Mouse (Mus musculus) neural tube, embryonic 12.5 days (tissue): ENCODE results near the gene Ephb1. TPM values are rescaled to one million over a fixed set of nuclear protein-coding genes. Genes with fewer than 3 reads are reported as not detected.

Experiments
- ATAC-seq: fragments of 200-750 bp; cut with Nextera tagmentation; 2 replicates; pipeline ENCODE4 v1.8.0; 2017; ENCODE audit warnings: low read depth, mild to moderate bottlenecking, moderate TSS enrichment, moderate library complexity; ENCODE audit not compliant: low FRiP score
- H3K27ac ChIP-seq: fragments of 300-500 bp; sonication (generic); 2 replicates; pipeline ENCODE4 v1.5.1; 2016
- H3K27me3 ChIP-seq: fragments of 300-500 bp; sonication (generic); replicated peaks from 2 replicates; pipeline ENCODE4 v1.6.1; 2016; ENCODE audit warnings: mild to moderate bottlenecking
- H3K36me3 ChIP-seq: fragments of 300-500 bp; sonication (generic); 2 replicates; pipeline ENCODE4 v1.6.1; 2016; ENCODE audit warnings: mild to moderate bottlenecking
- H3K4me1 ChIP-seq: fragments of 300-500 bp; sonication (generic); 2 replicates; pipeline ENCODE4 v1.6.1; 2016
- H3K4me2 ChIP-seq: fragments of 300-500 bp; sonication (generic); replicated peaks from 2 replicates; pipeline ENCODE4 v1.6.1; 2016; ENCODE audit warnings: mild to moderate bottlenecking
- H3K4me3 ChIP-seq: fragments of 300-500 bp; sonication (generic); 2 replicates; pipeline ENCODE4 v1.5.1; 2016
- H3K9ac ChIP-seq: fragments of 300-500 bp; sonication (generic); 2 replicates; pipeline ENCODE4 v1.6.1; 2016; ENCODE audit warnings: mild to moderate bottlenecking
- H3K9me3 ChIP-seq: fragments of 300-500 bp; sonication (generic); 2 replicates; pipeline ENCODE4 v1.6.1; 2016; ENCODE audit warnings: mild to moderate bottlenecking
- WGBS: fragments of 180-500 bp; shearing (Covaris S2); methylation state at CpG from one replicate; pipeline ENCODE4 v1.1.7; 2016; 5-methylcytosine and 5-hydroxymethylcytosine counted together
- polyA plus RNA-seq: library from polyadenylated mRNA; unstranded; fragments of >200 nt; fragmentation: Nextera tagmentation; extraction: Ambion mirVana; gene quantifications from 2 replicates; pipeline ENCODE4 v1.2.1, GENCODE M21; 2016

Ephb1 gene
- polyA plus RNA-seq, 1 experiment from 2014 or later: 21.2 TPM

DNA sequence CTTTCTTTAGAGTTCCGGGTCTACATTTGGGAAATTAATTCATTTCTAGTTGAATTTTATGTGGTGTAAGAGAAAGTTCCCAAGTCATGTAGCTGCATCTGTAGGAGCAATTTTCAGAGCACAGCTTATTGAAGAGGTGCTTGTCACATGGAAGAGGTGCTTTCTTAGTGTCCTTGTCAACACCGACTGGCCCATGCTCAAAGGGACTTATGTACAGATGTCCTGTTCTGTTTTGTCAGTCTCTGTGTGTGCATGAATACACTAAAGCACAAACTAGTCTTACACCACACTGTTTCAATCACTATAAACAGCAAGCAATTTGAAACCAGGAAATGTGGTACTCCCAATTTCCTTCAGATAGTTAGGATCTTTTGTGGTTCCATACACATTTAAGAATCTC, 13.3 kb upstream of the Ephb1 start:
- no peaks in the 10 kb centered on the region for H3K36me3 ChIP-seq
- H3K27me3 ChIP-seq: no peaks in the 10 kb centered on the region
- WGBS: 98% methylated on average over 2 of the region's 2 CpGs
- H3K4me3 ChIP-seq: no peak overlapping the region
- H3K9me3 ChIP-seq: no peaks in the 10 kb centered on the region
- H3K4me1 ChIP-seq: no peaks in the 10 kb centered on the region
- no peak overlapping the region for H3K4me2 ChIP-seq
- ATAC-seq: no peak
- no peak overlapping the region for H3K27ac ChIP-seq
- H3K9ac ChIP-seq: no peak overlapping the region

DNA sequence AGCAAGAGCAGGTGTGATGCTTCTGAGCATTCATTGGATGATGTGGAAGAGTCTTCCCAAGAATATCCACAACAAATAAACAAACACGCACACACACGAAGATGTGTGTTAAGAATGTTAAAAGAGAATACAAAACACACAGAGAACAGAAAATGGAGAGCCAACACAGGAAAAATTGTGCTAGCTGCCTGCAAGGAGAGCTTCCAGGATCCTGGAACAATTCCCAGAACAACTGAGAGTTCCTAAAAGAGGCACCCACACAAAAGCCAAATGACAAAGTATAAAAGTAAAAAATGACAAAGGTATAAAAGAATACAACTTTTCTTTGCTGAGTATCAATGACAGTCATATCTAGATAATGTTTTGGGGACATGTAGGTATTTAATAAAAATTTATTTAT, 11.0 kb upstream of the Ephb1 start:
- H3K4me1 ChIP-seq: no peaks in the 10 kb centered on the region
- H3K27ac ChIP-seq: no peak overlapping the region
- WGBS: 93% methylated on average over 2 of the region's 2 CpGs
- no peaks in the 10 kb centered on the region for H3K27me3 ChIP-seq
- H3K4me2 ChIP-seq: no peak overlapping the region
- no peak overlapping the region for H3K9ac ChIP-seq
- no peak for ATAC-seq
- H3K9me3 ChIP-seq: no peaks in the 10 kb centered on the region
- no peaks in the 10 kb centered on the region for H3K36me3 ChIP-seq
- H3K4me3 ChIP-seq: no peak overlapping the region

DNA sequence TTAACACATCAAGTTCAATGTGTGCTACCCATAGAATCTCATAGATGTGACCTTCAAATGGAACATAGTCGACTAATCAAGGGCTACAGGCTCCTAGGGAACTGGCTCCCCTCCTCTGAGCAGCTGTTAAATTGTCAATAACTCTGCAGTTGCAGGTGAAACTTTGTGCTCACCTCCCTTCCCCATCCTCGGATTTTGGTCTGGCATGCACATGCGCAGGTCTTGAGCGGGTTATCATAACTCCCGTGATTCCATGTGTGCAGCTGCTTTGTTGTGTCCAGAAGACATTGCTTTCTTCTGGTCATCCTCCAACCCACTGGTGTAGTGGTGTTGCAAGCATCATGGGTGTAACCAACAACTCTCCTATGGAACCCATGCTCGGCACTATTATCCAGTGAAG, 4.8 kb upstream of the Ephb1 start:
- ATAC-seq: no peak
- Histone ChIP-seq H3K4me3 (no peak overlapping the region), H3K36me3 (no peaks in the 10 kb centered on the region), H3K4me1 (peaks cover under 1% of the 10 kb centered on the region; the same call in 1 of the 2 replicates), H3K27me3 (peaks cover 16% of the 10 kb centered on the region; the same call in 1 of the 2 replicates), H3K9ac (no peak overlapping the region), H3K4me2 (no peak overlapping the region), H3K27ac (no peak overlapping the region), H3K9me3 (no peaks in the 10 kb centered on the region)
- WGBS: 95% methylated on average over 6 of the region's 6 CpGs

DNA sequence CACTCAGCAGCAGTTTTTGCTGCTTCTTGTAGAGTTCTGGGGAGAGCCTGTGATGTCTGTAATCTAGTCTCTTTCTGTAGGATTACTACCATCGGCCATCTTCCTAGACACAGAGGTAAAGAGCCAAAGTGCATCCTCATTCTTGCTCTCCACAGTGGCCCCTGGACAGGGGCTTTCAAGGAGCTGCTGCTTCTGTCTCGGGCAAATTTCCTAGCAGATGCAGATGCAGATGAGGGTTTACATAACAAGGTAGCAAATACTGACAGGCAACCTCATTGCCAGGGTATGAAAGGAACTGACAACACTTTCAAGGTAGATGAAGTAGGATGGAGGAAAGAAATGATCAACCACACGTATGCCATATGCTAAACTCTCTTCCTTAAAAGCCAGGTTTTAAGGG, 4.2 kb upstream of the Ephb1 start:
- Histone ChIP-seq H3K9me3 (no peaks in the 10 kb centered on the region), H3K27ac (no peak overlapping the region), H3K36me3 (no peaks in the 10 kb centered on the region), H3K4me2 (no peak overlapping the region), H3K27me3 (peaks cover 16% of the 10 kb centered on the region; the same call in 1 of the 2 replicates), H3K4me1 (peaks cover 6% of the 10 kb centered on the region; the same call in 1 of the 2 replicates), H3K9ac (no peak overlapping the region), H3K4me3 (no peak overlapping the region)
- 82% methylated on average over 3 of the region's 3 CpGs for WGBS
- no peak for ATAC-seq

DNA sequence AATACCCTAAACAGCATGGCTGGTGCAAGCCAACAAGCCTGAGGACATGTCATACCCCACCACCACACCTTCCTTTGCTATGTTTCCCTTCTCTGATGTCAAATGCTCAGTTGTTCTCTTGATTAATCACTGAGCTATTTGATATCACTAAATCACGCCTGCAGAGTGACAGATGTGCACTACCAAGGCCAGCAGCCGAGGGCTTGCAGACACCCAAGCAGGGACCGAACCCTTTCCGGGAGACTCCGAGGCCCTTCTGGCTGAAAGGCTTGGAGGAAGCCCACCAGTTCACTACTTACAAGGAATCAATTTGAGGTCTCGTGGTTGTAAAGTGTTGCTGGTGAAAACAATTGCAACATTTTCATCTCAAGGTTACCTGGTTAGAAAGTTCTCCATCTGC, 3.5 kb upstream of the Ephb1 start:
- Histone ChIP-seq H3K27me3 (peaks cover 18% of the 10 kb centered on the region), H3K4me3 (no peak overlapping the region), H3K4me1 (peaks cover 13% of the 10 kb centered on the region), H3K9me3 (no peaks in the 10 kb centered on the region), H3K27ac (no peak overlapping the region), H3K4me2 (no peak overlapping the region), H3K9ac (no peak overlapping the region), H3K36me3 (no peaks in the 10 kb centered on the region)
- ATAC-seq: no peak
- WGBS: 86% methylated on average over 6 of the region's 6 CpGs

DNA sequence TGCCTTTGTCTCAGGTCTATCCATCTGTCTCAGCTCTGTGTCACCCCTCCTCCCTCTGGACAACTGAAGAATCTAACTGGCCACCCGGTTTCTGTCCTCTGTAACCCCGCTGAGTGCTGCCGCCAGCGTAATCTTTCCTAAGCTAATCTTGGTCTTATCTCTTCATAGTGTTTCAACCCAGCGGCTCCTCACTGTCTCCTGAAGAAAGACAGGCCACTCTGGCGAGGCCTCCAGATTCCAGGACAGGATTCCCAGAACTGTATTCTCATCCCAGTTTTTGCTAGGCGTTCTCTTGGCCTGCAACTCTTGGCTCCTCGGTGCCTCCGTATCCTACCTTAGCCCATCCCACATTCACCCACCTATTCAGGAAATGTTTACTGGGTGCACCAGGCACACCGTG, 2.0 kb upstream of the Ephb1 start:
- H3K9me3 ChIP-seq: no peaks in the 10 kb centered on the region
- WGBS: 86% methylated on average over 10 of the region's 10 CpGs
- peaks cover 33% of the 10 kb centered on the region for H3K27me3 ChIP-seq
- no peaks in the 10 kb centered on the region for H3K36me3 ChIP-seq
- no peak overlapping the region for H3K27ac ChIP-seq
- peaks cover 23% of the 10 kb centered on the region for H3K4me1 ChIP-seq
- no peak overlapping the region for H3K4me2 ChIP-seq
- ATAC-seq: no peak
- no peak overlapping the region for H3K4me3 ChIP-seq
- H3K9ac ChIP-seq: no peak overlapping the region

DNA sequence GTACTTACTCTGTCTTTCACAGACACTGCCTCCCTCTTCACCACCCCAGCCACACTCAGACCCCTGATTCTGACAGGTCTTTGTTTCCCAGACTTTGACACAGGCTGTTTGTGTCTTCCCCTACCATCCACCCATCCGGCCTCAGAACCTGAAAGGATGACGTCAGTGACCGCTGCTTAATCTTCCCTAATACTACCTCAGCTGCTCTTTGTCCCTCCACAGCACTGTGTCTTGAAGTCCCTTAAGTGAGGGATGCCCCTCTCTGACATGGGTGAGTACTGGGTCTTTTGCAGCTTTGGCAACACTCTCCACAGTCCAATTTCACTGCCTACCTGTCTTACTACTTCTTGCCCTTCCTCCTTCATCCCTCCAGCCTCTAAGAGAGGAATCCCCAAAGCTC, 1.2 kb upstream of the Ephb1 start:
- Histone ChIP-seq H3K36me3 (no peaks in the 10 kb centered on the region), H3K9me3 (no peaks in the 10 kb centered on the region), H3K4me3 (no peak overlapping the region), H3K4me1 (peaks cover 23% of the 10 kb centered on the region), H3K4me2 (no peak overlapping the region), H3K27me3 (peaks cover 41% of the 10 kb centered on the region), H3K27ac (no peak overlapping the region), H3K9ac (no peak overlapping the region)
- ATAC-seq: no peak
- WGBS: 73% methylated on average over 3 of the region's 3 CpGs

DNA sequence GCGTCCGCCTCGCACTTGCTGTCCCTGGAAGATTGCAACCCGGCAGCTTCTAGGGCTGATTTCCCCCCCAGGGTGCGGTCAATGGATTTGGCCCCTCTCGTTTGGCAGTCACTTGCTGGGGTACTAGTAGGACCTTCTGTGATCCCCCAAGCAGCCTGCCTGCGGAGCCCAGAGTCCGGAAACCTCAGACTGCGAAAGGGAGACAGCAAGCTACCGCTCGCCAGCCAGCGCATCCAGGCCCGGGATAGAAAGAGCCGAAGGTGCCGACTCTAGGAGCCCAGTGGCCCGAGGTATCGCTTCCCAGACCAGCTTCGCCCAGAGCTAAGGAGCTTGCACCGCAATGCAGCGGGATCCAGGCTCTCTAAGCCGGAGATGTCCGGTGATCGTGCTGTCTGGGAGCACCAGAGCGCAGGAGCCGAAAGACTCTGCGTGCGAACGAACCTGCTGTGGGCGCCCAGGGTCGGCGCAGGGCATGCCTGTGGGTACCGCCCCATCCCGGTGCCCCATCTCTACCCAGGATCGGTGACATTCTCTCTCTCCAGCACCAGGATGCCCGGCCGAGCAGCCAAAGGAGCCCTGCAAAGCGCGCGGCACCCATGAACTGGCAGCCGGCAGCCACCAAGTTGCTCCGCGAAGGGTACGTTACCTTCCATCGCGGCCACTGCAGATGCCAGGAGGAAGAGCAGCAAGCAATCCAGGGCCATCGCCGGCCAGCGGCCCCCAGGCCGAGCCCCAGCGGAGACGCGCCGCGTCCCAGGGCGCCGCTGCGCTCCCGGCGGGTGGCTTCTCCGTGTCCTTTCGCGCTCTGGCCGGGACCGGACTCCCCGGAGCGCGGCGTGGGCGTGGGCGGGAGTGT, 629 bp downstream of the Ephb1 start:
- under 1% methylated on average over 70 of the region's 70 CpGs for WGBS
- Histone ChIP-seq H3K27me3 (peaks cover 55% of the 10 kb centered on the region), H3K9me3 (no peaks in the 10 kb centered on the region), H3K4me2 (peak overlapping the region; percentile 99), H3K4me1 (peaks cover 23% of the 10 kb centered on the region), H3K36me3 (no peaks in the 10 kb centered on the region), H3K27ac (no peak overlapping the region), H3K4me3 (peak overlapping the region; percentile 70), H3K9ac (peak overlapping the region; percentile 87)
- ATAC-seq: peak; percentile 35; the same call in 1 of the 2 replicates

DNA sequence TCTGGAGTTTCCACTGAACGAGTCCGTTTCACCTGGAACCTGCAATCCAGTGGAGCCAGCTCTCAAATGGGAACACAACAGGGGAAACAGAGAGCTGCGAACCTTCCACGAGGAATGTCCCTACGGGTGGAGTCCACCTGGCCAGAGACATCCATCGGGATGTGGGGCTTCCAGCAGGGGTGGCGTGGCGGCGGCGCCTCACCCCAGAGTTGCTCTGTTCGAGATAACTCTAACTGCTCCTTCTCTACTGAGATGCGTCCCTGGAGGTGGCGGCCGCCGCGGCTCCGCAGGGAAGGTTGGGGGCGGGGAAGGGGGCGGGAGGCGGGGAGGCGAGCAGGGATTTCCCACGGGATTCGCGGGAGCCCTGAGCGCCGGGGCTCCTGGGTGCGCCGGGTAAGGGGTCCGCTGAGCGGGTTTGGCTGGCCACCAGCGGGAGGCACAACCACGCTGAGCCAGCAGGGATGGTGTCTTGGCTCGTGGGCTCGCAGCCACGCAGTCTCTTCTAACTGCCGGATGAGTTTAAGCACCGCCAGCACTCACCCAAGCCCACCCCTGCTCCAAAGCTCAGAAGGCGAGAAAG, 1.3 kb downstream of the Ephb1 start:
- Histone ChIP-seq H3K4me2 (peak overlapping the region; percentile 99), H3K9me3 (no peaks in the 10 kb centered on the region), H3K9ac (peak overlapping the region; percentile 87), H3K27me3 (peaks cover 61% of the 10 kb centered on the region), H3K4me1 (peaks cover 23% of the 10 kb centered on the region), H3K4me3 (peak overlapping the region; percentile 70), H3K27ac (no peak overlapping the region), H3K36me3 (no peaks in the 10 kb centered on the region)
- no peak for ATAC-seq
- under 1% methylated on average over 38 of the region's 38 CpGs for WGBS

DNA sequence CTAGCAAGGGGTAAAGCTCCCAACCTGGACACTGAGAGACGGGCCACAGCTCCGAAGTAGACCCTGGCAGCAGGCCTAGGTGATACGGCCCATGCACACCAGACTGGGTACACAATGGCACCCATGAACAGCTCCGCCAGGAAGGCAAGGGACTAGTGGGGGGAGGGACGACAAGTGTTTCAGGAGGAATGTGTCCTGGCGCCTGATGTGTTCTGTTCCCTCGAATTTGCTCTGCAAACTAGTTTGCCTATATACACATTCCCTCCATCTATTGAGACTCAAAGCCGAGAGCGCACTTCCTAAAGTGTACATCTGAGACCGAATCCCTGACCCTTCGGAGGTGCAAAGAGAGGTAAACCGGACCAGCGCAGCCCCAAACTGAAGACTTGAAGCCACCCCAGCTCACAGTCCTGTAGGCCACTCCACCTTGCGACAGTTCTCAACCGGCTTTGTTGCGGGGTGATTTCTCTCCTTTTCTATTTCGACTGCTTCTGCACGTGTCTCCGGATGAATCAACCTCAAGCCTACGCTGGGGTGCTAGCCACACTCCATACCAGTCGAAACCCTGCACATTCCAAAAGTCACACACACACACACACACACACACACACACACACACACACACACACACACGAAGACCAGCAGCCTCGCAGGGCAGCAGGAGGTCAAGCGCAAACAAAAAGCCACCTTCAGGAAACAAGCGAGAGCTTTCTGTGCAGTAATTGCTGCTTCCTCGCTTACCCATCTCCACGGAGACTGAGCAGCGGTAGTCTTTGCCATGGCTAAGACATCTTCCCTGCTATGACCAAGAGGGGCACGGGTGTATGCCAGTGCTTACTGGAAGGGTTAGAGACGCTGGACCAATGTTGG, 2.1 kb downstream of the Ephb1 start:
- Histone ChIP-seq H3K9me3 (no peaks in the 10 kb centered on the region), H3K4me2 (peak overlapping the region; percentile 99), H3K27me3 (peaks cover 66% of the 10 kb centered on the region), H3K4me1 (peaks cover 23% of the 10 kb centered on the region), H3K4me3 (peak overlapping the region; percentile 70), H3K36me3 (no peaks in the 10 kb centered on the region), H3K27ac (no peak overlapping the region), H3K9ac (peak overlapping the region; percentile 87)
- 3% methylated on average over 30 of the region's 30 CpGs for WGBS
- no peak for ATAC-seq

DNA sequence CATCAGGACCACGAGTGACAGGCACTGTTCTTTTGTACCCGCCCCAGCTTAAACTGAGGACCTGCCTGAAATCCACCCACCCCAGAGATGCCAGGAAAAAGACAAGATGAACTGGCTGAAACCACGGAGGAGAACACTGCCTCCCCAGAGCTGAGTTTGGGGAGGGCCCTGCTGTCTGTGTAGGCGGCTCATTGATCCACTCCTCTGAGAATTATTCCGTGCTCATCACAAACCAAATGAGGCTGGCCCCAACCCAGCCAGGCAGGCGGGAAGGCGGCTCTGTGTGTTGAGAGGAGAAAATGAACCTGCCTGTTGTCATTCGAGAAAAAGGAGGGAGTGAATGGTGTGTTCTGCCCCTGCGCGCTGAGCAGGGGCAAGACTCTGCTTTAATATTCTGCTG, 2.8 kb downstream of the Ephb1 start:
- Histone ChIP-seq H3K4me1 (peaks cover 23% of the 10 kb centered on the region), H3K27ac (no peak overlapping the region), H3K27me3 (peaks cover 64% of the 10 kb centered on the region), H3K4me3 (peak overlapping the region; percentile 70), H3K36me3 (no peaks in the 10 kb centered on the region), H3K9ac (peak overlapping the region; percentile 23; the same call in 1 of the 2 replicates), H3K9me3 (no peaks in the 10 kb centered on the region), H3K4me2 (peak overlapping the region; percentile 99)
- WGBS: 8% methylated on average over 10 of the region's 10 CpGs
- no peak for ATAC-seq

DNA sequence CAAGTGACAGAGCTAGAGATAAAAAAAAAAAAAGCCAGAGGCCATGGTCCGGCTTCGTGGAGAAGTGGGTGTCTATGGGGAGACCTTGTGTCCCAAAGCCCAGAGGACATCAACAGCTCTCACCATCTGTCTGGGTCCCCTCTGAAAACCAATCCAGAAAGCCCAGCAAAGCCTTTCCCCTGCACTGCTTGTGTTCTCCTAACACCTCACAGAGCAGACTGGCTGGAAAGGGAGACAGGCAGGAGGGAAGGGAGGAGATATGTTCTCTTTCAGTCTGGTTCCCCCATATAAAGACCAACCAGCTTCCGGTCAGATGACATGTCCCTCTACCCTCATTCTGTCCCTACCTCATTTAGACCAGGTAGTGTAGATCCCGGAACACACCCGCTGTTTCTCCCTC, 3.3 kb downstream of the Ephb1 start:
- Histone ChIP-seq H3K36me3 (no peaks in the 10 kb centered on the region), H3K4me2 (peak overlapping the region; percentile 99), H3K4me1 (peaks cover 23% of the 10 kb centered on the region), H3K27me3 (peaks cover 59% of the 10 kb centered on the region), H3K4me3 (no peak overlapping the region), H3K9me3 (no peaks in the 10 kb centered on the region), H3K9ac (peak overlapping the region; percentile 23; the same call in 1 of the 2 replicates), H3K27ac (no peak overlapping the region)
- ATAC-seq: no peak
- 56% methylated on average over 5 of the region's 5 CpGs for WGBS
